Mouse (Mus musculus) megakaryocyte, embryonic 14.5 days (primary cell): ENCODE data around the gene Retreg1. TPM values are rescaled to one million over a fixed set of nuclear protein-coding genes. Genes with fewer than 3 reads are reported as not detected.

Source experiments
- H3K27me3 ChIP-seq: replicated peaks from 2 replicates; pipeline ENCODE3; 2012; ENCODE audit warnings: inconsistent platforms
- H3K36me3 ChIP-seq: replicated peaks from 2 replicates; pipeline ENCODE3; 2012; ENCODE audit warnings: low read length, inconsistent platforms, mixed read lengths
- H3K4me1 ChIP-seq: 2 replicates; pipeline ENCODE4 v1.6.1; 2012; ENCODE audit warnings: inconsistent platforms
- H3K4me3 ChIP-seq: replicated peaks from 2 replicates; pipeline ENCODE3; 2012; ENCODE audit warnings: moderate library complexity, mild to moderate bottlenecking, inconsistent platforms
- H3K9me3 ChIP-seq: 2 replicates; pipeline ENCODE4 v1.6.1; 2012; ENCODE audit warnings: inconsistent platforms
- FLI1 ChIP-seq: IDR thresholded peaks from 2 replicates; pipeline ENCODE4 v1.6.1; 2012; ENCODE audit warnings: low read length, inconsistent platforms, mixed read lengths
- GATA1 ChIP-seq: IDR thresholded peaks from 3 replicates; pipeline ENCODE4 v1.6.1; 2012; ENCODE audit warnings: mixed read lengths, low read length, inconsistent platforms, borderline replicate concordance
- polyA plus RNA-seq: library from polyadenylated mRNA; stranded (reverse); fragments of >175 nt; gene quantifications from 2 replicates; pipeline ENCODE4 v1.2.3, GENCODE M21; 2012; ENCODE audit warnings: low replicate concordance; ENCODE audit not compliant: insufficient read depth

Gene Retreg1
- polyA plus RNA-seq, 1 experiment: 1.4 TPM

DNA sequence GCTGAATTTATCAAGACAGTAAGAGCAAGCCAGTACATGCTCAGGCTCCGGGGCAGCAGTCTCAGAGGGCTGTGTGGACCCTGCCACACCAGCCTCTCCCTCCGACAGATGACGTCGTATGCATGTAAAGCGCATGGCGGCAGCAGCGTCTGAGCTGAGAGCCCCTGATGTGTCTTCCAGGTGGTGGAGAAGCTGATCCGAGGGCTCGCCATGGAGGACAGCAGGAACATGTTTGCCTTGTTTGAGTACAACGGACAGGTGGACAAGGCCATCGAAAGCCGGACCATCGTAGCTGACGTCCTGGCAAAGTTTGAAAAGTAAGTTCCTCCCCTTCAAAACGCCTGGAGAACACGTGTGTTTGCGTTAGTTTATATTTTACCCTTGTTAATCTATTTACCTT is 36.6 kb upstream of the Retreg1 start:
- TF ChIP-seq FLI1: no peak
- Histone ChIP-seq H3K9me3 (no peaks in the 10 kb centered on the region), H3K36me3 (peaks cover 100% of the 10 kb centered on the region), H3K4me1 (no peaks in the 10 kb centered on the region), H3K27me3 (no peaks in the 10 kb centered on the region), H3K4me3 (no peak overlapping the region)

DNA sequence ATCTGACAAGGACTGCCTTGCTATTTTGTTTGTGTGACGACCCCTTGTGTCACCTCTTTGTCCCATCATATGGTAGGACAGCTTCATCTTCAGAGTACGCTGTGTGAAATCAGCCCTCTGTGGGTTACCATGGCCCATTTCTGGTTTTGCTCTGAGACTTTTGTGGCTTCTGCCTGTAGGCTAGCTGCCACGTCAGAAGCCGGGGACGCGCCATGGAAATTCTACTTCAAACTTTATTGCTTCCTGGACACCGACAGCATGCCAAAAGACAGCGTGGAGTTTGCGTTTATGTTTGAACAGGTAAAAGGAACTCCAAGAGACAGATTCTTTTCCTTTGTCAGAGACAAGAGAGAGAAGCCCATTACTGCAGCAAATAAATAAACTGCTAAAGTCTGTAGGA is 36.1 kb upstream of the Retreg1 start:
- H3K36me3 ChIP-seq: peaks cover 100% of the 10 kb centered on the region
- H3K4me1 ChIP-seq: no peaks in the 10 kb centered on the region
- no peaks in the 10 kb centered on the region for H3K9me3 ChIP-seq
- TF ChIP-seq GATA1: no peak
- no peak for TF ChIP-seq FLI1
- no peaks in the 10 kb centered on the region for H3K27me3 ChIP-seq
- no peak overlapping the region for H3K4me3 ChIP-seq

DNA sequence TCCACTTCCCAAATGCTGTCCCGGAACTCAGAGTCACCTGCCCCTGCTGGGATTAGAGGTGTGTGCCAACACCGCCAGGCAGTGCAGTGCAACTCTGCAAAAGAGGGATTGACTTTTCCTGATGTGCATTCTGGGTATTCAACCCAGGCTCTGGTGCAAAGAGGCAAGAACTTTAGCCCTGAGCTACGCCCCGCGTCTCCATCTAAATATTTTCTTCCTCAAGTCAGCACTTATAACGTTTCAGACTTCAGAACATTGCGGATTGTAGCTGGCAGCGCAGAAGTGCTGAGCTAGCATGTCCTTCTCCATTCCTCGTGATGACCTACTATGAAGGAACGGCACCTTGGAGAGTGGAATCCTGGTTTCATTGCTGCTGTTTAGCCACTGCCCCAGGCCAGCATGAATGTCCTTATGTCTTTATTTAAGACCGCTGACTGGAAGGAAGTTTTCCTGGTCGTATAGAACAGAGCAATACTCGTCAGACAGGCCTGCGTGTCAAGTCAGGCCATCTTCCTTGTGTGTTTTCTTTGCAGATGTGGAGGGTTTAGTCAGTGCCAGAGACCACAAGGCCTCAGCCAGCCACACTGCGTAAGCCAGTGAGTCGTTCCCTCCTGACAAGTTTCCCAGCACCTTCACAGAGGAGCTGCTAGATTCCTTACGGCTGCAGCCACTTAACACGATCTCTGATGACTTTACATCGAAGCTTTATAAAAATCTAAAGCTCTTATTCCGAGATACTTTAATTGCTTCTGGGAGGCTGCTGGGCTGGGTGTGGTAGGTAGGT is 34.1 kb upstream of the Retreg1 start:
- Histone ChIP-seq H3K9me3 (no peaks in the 10 kb centered on the region), H3K4me1 (no peaks in the 10 kb centered on the region), H3K4me3 (no peak overlapping the region), H3K36me3 (peaks cover 100% of the 10 kb centered on the region), H3K27me3 (no peaks in the 10 kb centered on the region)
- no peak for TF ChIP-seq FLI1
- TF ChIP-seq GATA1: no peak

DNA sequence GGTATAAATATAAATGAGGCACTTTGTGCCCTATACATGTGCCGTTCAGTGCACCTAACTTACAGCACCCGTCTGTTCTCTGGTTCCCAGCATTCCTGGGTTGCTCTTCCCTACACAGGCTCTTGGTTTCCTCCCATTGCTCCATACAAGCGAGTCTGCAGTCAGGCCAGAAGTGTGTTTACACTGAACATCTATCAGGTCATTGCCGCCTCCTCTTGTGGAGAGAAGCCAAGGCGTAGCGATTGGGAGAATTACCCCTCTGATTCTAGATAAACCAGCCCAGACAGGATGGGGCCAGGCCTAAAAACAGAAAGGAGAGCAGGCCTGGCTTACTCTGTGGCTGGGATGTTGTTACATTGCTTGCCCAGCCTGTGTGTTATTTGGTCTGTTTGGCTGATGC is 33.3 kb upstream of the Retreg1 start:
- Histone ChIP-seq H3K4me1 (no peaks in the 10 kb centered on the region), H3K4me3 (no peak overlapping the region), H3K27me3 (no peaks in the 10 kb centered on the region), H3K9me3 (no peaks in the 10 kb centered on the region), H3K36me3 (peaks cover 98% of the 10 kb centered on the region)
- TF ChIP-seq GATA1 (no peak), FLI1 (no peak)

DNA sequence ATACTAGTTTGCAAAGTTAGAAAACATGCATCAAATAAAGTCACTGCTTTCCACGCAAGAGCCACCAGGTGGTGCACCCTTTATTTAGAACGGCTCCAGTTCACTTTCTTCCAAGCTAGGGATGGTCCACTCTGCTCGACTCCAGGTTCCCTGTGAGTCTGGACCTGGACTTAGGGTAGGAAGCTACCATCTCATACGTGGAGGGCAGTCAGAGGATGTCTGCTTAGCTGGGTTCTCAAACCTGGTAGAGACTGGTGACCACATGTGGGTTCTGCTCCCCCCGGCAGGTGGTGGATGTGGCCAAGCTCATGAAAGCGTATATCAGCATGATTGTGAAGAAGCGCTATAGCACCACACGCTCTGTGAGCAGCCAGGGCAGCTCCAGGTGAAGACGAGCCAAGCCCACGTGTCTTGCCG is 31.1 kb upstream of the Retreg1 start:
- H3K36me3 ChIP-seq: peaks cover 91% of the 10 kb centered on the region
- H3K4me1 ChIP-seq: 0 out of 2 replicates have a peak, but pooled peaks cover 5% of the 10 kb centered on the region
- no peaks in the 10 kb centered on the region for H3K27me3 ChIP-seq
- no peaks in the 10 kb centered on the region; the same call in 1 of the 2 replicates for H3K9me3 ChIP-seq
- TF ChIP-seq FLI1 (no peak), GATA1 (no peak)
- H3K4me3 ChIP-seq: no peak overlapping the region

DNA sequence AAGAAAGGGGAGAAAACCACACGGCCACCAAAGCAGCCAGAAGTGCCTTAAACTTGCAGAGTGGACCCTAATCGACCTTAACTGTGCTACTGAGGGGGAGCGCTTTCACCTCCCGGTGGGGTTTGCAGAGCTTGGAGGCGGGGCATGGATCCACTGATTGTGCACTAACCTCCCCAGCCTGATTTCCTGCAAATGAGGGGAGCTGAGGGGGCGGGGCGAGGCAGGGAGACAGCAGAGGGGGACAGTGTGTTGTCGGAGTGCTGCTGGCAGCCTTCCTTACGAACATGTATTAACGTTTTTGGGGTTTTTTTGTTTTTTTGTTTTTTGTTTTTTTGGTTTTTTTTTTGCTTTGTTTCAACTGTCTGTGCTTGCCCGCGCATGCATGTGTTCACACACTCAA is 30.5 kb upstream of the Retreg1 start:
- H3K4me3 ChIP-seq: no peak overlapping the region
- no peaks in the 10 kb centered on the region; the same call in 1 of the 2 replicates for H3K9me3 ChIP-seq
- no peaks in the 10 kb centered on the region for H3K27me3 ChIP-seq
- peaks cover 85% of the 10 kb centered on the region for H3K36me3 ChIP-seq
- TF ChIP-seq GATA1 (no peak), FLI1 (no peak)
- H3K4me1 ChIP-seq: 0 out of 2 replicates have a peak, but pooled peaks cover 5% of the 10 kb centered on the region

DNA sequence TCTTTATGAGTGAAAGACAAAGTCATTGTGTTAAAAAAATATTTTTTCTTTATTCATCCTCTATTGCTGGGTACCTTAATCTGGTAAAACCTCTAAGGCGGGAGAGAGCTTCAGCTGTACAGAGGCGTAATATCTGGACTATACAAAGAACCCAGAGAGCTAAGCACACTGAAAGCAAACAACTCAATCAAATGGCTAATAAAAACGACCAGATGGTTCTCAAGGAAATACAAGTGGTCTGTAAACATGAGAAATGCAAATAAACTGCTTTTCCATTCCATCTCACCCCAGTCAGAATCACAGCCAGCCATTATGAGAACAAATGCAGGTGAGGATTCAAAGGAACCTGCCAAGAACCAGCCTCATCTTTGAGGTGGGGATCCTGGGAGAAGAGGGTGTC is 28.4 kb upstream of the Retreg1 start:
- Histone ChIP-seq H3K9me3 (peaks cover 5% of the 10 kb centered on the region), H3K4me3 (no peak overlapping the region), H3K4me1 (0 out of 2 replicates have a peak, but pooled peaks cover 5% of the 10 kb centered on the region), H3K36me3 (peaks cover 64% of the 10 kb centered on the region), H3K27me3 (no peaks in the 10 kb centered on the region)
- TF ChIP-seq GATA1: no peak
- TF ChIP-seq FLI1: no peak

DNA sequence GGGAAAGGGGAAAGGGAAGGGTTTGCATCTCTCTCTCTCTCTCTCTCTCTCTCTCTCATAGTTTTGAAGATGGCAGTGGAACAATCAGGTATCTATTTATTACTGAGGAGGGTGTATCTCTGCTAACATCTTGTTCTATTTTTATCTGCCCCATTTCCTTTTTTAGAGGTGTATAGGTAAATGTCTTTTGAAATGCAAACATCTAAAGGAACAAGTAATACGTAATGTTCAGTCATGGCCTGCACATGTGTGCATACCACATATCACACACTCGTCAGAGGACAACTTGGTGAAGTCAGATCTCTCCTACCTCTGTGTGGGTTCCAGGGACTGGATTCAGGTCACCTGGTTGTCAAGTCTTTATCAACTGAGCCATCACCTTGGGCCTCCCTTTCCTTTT is 25.8 kb upstream of the Retreg1 start:
- H3K4me1 ChIP-seq: 0 out of 2 replicates have a peak, but pooled peaks cover 5% of the 10 kb centered on the region
- no peak overlapping the region for H3K4me3 ChIP-seq
- no peaks in the 10 kb centered on the region for H3K27me3 ChIP-seq
- peaks cover 24% of the 10 kb centered on the region for H3K9me3 ChIP-seq
- TF ChIP-seq GATA1 (no peak), FLI1 (no peak)
- H3K36me3 ChIP-seq: peaks cover 38% of the 10 kb centered on the region

DNA sequence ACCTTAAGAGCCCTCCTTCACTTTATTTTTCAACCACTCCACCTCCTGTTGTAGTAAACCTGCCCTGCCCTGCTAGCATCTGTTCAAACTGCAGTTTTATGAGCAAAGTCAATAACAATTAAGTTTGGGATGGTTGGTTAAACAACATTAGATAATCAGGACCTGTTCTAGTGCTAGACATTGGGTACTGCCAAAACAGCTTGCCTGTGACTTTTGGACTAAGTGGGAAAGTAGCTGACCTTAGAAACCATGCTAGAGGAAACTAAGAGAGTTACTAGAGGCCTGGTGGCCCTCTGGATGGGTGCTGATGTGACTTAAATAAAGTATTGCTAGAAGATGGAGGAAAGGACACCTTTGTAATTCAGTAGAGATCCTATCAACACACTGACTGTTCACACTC is 21.0 kb upstream of the Retreg1 start:
- TF ChIP-seq GATA1: no peak
- TF ChIP-seq FLI1: no peak
- Histone ChIP-seq H3K27me3 (no peaks in the 10 kb centered on the region), H3K4me3 (no peak overlapping the region), H3K4me1 (peaks cover 3% of the 10 kb centered on the region; the same call in 1 of the 2 replicates), H3K9me3 (peaks cover 24% of the 10 kb centered on the region), H3K36me3 (no peaks in the 10 kb centered on the region)

DNA sequence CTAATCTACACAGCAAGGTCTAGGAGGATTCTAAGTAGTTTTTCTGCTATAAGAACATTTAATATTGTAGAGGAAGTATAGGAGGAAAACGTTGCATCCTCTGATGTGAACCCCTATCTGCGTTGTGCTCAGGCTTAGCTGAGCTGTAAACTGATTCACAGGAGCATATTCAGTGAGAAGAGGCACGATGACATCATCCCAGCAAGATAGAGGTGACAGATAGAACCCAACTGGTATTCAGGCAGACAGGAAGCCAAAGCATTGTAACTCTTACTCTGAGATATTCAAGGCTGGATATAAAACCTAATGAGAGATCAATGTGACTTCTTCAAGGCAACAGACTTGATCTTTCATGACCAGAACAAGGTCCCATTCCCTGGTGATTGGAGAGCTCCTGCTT is 20.3 kb upstream of the Retreg1 start:
- H3K4me1 ChIP-seq: peaks cover 5% of the 10 kb centered on the region
- no peaks in the 10 kb centered on the region for H3K36me3 ChIP-seq
- H3K9me3 ChIP-seq: peaks cover 24% of the 10 kb centered on the region
- H3K27me3 ChIP-seq: no peaks in the 10 kb centered on the region
- no peak for TF ChIP-seq GATA1
- no peak overlapping the region for H3K4me3 ChIP-seq
